Mouse (Mus musculus) thymus, adult 2 months (tissue): ENCODE measurements around the gene Cd180.

Experiments used
- CTCF ChIP-seq: fragments of 200-500 bp; IDR thresholded peaks from 2 replicates; pipeline ENCODE4 v1.5.1; 2012; ENCODE audit warnings: mild to moderate bottlenecking, control low read depth, low read length, moderate library complexity, borderline replicate concordance; ENCODE audit not compliant: control insufficient read depth, poor library complexity, insufficient read depth; ENCODE audit errors: extremely low read depth
- POLR2A ChIP-seq: fragments of 200-500 bp; IDR thresholded peaks from 2 replicates; pipeline ENCODE4 v1.6.1; 2012; ENCODE audit warnings: mild to moderate bottlenecking, low read length, control low read depth, moderate library complexity; ENCODE audit not compliant: control insufficient read depth, poor library complexity, insufficient read depth; ENCODE audit errors: extremely low read depth

GRCm38 (mm10) chr13:102698751-102699323, 5.5 kb downstream of the Cd180 start:
- TF ChIP-seq CTCF (no peak), POLR2A (no peak)
